Mouse (Mus musculus) liver, adult 2 months (tissue): ENCODE measurements around the gene Ear1.
"Not testable (repeated sequence)": the region's sequence is repeated elsewhere in the genome, so short reads cannot be mapped to it uniquely, and the experiment has no call there.

ENCODE experiments used
- CTCF ChIP-seq: fragments of 200-500 bp; IDR thresholded peaks from 2 replicates; pipeline ENCODE4 v1.5.1; 2011; ENCODE audit warnings: low read depth, low read length, control low read depth
- POLR2A ChIP-seq: fragments of 200-500 bp; IDR thresholded peaks from 2 replicates; pipeline ENCODE4 v1.6.1; 2011; ENCODE audit warnings: low read length, control low read depth; ENCODE audit not compliant: insufficient read depth; ENCODE audit errors: extremely low read depth

DNA sequence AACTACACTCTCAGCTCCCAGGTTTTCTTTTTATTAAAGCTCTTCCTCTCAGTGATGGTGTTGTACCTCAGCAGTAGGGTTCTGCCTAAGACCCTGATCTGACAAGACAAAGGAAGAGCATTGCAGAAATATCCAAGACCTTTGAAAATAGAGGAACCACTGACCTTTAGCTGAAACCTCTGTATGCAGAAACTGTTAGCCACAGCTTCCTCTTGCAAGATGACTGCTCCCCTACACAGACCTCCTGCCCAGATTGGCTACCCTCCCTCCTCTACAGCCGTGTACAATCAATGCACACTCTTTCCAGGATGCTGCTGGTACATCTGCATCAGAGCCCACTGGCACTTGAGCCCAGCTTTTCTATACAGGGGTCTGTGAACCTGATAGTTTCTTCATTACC lies 44.9 kb downstream of the Ear1 start:
- TF ChIP-seq POLR2A, CTCF: not testable (repeated sequence)
